Mouse (Mus musculus) erythroblast, embryonic 14.5 days (primary cell): ENCODE results near the gene Mtm1. TPM values are rescaled to one million over a fixed set of nuclear protein-coding genes. Genes with fewer than 3 reads are reported as not detected.

Source experiments
- H3K27me3 ChIP-seq: 2 replicates; pipeline ENCODE4 v1.6.1; 2012; ENCODE audit warnings: inconsistent platforms; ENCODE audit not compliant: control insufficient read depth
- H3K36me3 ChIP-seq: 2 replicates; pipeline ENCODE4 v1.6.1; 2012; ENCODE audit warnings: mild to moderate bottlenecking, inconsistent platforms; ENCODE audit not compliant: control insufficient read depth
- H3K4me1 ChIP-seq: 2 replicates; pipeline ENCODE4 v1.6.1; 2012; ENCODE audit warnings: inconsistent platforms; ENCODE audit not compliant: control insufficient read depth
- H3K4me3 ChIP-seq: replicated peaks from 2 replicates; pipeline ENCODE3; 2012; ENCODE audit warnings: moderate library complexity, mild to moderate bottlenecking, inconsistent platforms
- H3K9me3 ChIP-seq: 2 replicates; pipeline ENCODE4 v1.6.1; 2012; ENCODE audit warnings: low read length, inconsistent platforms, mixed read lengths; ENCODE audit not compliant: control insufficient read depth
- GATA1 ChIP-seq: IDR thresholded peaks from 2 replicates; pipeline ENCODE4 v1.6.1; 2012; ENCODE audit warnings: low read length, inconsistent platforms, mixed read lengths
- TAL1 ChIP-seq: IDR thresholded peaks from 3 replicates; pipeline ENCODE4 v1.6.1; 2012; ENCODE audit warnings: low read length, inconsistent platforms, mixed read lengths
- polyA plus RNA-seq: library from polyadenylated mRNA; stranded (reverse); fragments of >175 nt; gene quantifications from 2 replicates; pipeline ENCODE4 v1.2.3, GENCODE M21; 2012

Mtm1 gene
- 0.02 TPM in 1 of 2 replicates, not detected in the other for polyA plus RNA-seq

DNA sequence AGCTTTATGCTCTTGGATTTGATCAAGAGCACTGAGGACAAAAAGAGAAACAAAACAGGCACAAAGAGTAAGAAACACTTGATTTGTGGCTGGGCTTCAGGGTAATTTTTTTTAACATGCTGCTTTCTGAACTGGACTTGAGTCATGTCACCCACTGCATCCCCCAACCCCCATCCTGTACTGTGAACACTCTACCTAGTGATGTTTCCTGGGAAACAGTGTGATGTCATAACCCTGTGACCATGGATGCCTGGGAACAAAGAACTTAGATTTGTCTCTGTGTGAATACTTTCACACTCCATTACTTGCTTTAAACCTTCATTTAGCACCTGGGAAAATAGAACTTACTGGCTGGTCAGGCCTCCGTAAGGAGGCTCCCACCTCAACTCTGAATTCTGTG lies at the start of gene Mtm1:
Gene Mtm1 (plus strand): TSS at position 301 of the 400 bp plus-strand sequence.
- peaks cover 3% of the 10 kb centered on the region; the same call in 1 of the 2 replicates for H3K9me3 ChIP-seq
- TF ChIP-seq GATA1 (no peak), TAL1 (no peak)
- peaks cover 8% of the 10 kb centered on the region for H3K4me1 ChIP-seq
- no peak within 1 kb of the TSS for H3K4me3 ChIP-seq
- H3K27me3 ChIP-seq: 0 out of 2 replicates have a peak, but pooled peaks cover 2% of the 10 kb centered on the region
- no peaks in the 10 kb centered on the region for H3K36me3 ChIP-seq

DNA sequence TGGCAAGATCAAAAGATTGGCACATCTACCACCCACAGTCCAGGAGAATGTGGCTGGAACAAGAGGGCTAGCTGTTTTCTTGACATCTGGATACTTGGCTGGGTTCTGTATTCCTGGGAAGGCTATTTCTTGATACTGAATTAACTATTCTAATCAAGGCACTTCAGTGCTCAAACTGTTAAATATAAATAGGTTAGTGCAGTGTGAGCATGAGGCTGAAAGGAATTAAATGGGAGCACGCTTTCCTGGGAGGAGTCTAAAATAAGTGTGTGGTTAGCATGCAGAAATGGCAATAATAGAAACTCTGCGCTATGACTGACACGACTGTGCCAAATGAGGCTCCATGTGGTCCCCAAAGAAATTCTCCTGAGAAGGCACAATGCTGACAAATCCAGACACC lies 29.0 kb upstream of the Mtm1 start:
- Histone ChIP-seq H3K4me1 (no peaks in the 10 kb centered on the region), H3K9me3 (no peaks in the 10 kb centered on the region), H3K4me3 (no peak overlapping the region), H3K36me3 (no peaks in the 10 kb centered on the region), H3K27me3 (peaks cover 7% of the 10 kb centered on the region)
- no peak for TF ChIP-seq GATA1
- no peak for TF ChIP-seq TAL1

DNA sequence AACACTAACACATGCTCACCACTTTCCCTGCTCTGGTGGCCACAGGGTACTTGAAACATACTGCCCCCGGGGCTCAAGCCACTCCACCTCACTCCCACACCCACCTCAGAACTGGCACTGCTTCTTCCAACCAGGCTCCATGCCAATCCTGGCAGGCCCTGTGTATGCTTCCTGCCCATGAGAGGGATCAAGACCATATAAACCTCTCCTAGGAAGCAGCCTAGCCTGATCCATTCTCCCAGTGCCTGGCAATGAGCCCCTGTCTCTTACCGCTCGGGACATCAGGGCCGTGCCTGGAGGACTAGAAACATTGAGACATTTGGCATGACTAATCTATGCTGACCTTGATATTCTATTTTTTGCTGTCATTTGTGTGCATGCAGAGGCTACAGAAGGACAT lies 26.9 kb upstream of the Mtm1 start:
- H3K4me3 ChIP-seq: no peak overlapping the region
- H3K9me3 ChIP-seq: no peaks in the 10 kb centered on the region
- no peaks in the 10 kb centered on the region for H3K4me1 ChIP-seq
- H3K27me3 ChIP-seq: peaks cover 7% of the 10 kb centered on the region
- no peaks in the 10 kb centered on the region for H3K36me3 ChIP-seq
- TF ChIP-seq GATA1: no peak
- no peak for TF ChIP-seq TAL1

DNA sequence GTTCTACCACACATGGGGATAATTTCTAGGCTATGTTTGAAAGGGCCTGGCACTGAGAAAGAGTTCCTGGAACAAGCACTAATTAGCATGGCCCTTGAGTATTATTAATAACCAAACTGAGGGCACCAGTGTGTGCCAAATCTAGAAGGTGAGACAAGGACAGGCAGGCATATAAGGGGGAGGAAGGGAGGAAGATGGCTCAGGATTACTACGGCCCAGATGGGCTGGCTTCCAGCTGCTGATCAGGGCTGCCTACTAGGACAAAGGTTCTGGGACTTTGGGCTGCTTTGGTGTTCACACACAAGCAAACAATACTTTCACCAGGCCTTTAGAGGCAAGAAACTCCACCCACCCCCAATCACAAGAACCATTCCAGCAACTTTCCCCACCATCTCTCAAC lies 24.2 kb upstream of the Mtm1 start:
- no peaks in the 10 kb centered on the region for H3K9me3 ChIP-seq
- TF ChIP-seq GATA1 (no peak), TAL1 (no peak)
- H3K27me3 ChIP-seq: peaks cover 7% of the 10 kb centered on the region
- H3K4me3 ChIP-seq: no peak overlapping the region
- H3K36me3 ChIP-seq: no peaks in the 10 kb centered on the region
- H3K4me1 ChIP-seq: no peaks in the 10 kb centered on the region

DNA sequence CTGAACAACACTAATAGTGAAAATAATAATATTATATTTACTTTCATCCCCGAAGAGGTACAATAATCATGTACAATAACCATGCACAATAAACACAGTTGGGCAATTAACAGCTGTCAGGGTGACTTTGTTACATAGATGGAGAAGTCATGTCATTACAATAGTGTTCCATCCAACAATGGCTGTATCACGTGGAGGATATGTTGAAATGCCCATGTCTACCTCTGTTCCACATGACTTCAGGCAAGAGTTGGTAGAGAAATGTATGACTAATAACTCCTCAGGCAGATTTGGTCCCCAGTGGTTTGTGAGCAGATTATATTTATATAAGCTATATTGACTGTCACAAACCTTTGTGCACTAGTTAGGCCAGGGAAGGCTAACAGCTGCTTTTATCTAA lies 5.8 kb upstream of the Mtm1 start:
- H3K4me1 ChIP-seq: no peaks in the 10 kb centered on the region
- TF ChIP-seq GATA1: no peak
- TF ChIP-seq TAL1: no peak

DNA sequence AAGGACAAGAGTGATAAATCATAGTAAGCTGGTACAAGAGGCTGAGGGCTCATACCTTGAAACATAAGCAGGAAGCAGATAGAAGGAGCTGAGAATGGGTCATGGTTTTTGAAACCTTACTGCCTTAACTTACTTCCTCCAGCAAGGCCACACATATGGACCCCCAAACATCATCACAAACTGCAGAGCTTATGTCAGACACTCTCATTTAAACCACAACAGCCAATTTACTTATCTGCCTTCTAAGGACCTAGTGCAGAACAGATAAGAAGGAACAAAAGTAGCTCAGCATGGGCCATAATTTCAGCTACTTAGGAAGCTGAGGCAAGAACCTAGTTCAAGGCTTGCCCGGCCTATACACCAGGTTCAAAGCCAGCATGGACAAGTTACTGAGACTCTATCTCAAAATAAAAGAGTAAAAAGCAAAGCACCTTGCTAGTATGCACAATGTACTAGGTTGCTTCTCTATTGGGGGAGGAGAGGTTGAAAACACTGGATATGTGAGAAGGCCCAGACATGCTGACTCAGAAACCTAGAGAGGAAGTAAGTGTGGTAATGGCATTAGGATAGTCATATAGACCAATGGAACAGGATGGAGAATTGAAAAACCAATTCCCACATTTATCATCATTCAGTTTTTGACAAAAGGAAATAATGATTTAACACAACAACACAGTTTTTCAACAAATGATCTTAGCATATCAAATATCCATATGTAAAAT lies 4.6 kb upstream of the Mtm1 start:
- Histone ChIP-seq H3K4me1 (no peaks in the 10 kb centered on the region), H3K9me3 (no peaks in the 10 kb centered on the region), H3K4me3 (no peak overlapping the region), H3K36me3 (no peaks in the 10 kb centered on the region), H3K27me3 (no peaks in the 10 kb centered on the region)
- TF ChIP-seq GATA1: no peak
- no peak for TF ChIP-seq TAL1

More for the DNA sequence above, 5.8 kb upstream of the Mtm1 start:
- Histone ChIP-seq H3K4me3 (no peak overlapping the region), H3K36me3 (no peaks in the 10 kb centered on the region), H3K27me3 (no peaks in the 10 kb centered on the region), H3K9me3 (no peaks in the 10 kb centered on the region)

DNA sequence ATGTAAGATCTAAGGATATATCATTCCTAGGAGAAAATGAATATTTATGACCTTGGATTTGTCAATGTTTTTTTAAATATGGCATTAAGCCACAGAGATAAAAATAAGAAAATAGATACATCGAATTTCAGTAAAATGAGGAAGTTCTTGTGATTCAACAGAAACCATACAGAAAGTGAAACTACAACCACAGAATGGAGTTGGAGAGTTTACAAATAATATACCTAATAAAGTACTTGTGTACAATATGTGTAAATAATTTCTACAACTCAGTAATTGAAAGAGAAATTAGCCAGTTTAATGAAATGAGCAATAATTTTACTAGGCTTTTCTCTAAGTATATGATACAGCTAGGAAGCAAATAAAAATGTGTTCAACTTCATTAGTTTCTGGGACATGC lies 4.0 kb upstream of the Mtm1 start:
- Histone ChIP-seq H3K9me3 (no peaks in the 10 kb centered on the region), H3K4me1 (no peaks in the 10 kb centered on the region), H3K27me3 (no peaks in the 10 kb centered on the region), H3K36me3 (no peaks in the 10 kb centered on the region), H3K4me3 (no peak overlapping the region)
- TF ChIP-seq TAL1 (no peak), GATA1 (no peak)

GRCm38 (mm10) chrX:71212911-71213310 lies 2.3 kb downstream of the Mtm1 start:
- H3K4me1 ChIP-seq: peaks cover 15% of the 10 kb centered on the region
- H3K27me3 ChIP-seq: 0 out of 2 replicates have a peak, but pooled peaks cover 2% of the 10 kb centered on the region
- H3K4me3 ChIP-seq: no peak overlapping the region
- TF ChIP-seq TAL1 (no peak), GATA1 (no peak)
- peaks cover 3% of the 10 kb centered on the region; the same call in 1 of the 2 replicates for H3K9me3 ChIP-seq
- no peaks in the 10 kb centered on the region for H3K36me3 ChIP-seq

GRCm38 (mm10) chrX:71214441-71215112 lies 4.0 kb downstream of the Mtm1 start:
- peak overlapping the region; percentile 69 for H3K4me3 ChIP-seq
- H3K36me3 ChIP-seq: no peaks in the 10 kb centered on the region
- peaks cover 15% of the 10 kb centered on the region for H3K4me1 ChIP-seq
- no peak for TF ChIP-seq TAL1
- no peak for TF ChIP-seq GATA1
- H3K9me3 ChIP-seq: peaks cover 3% of the 10 kb centered on the region; the same call in 1 of the 2 replicates
- H3K27me3 ChIP-seq: 0 out of 2 replicates have a peak, but pooled peaks cover 2% of the 10 kb centered on the region
